Mouse (Mus musculus): ENCODE results near the gene Gipc2. TPM values are rescaled to one million over a fixed set of nuclear protein-coding genes. Genes with fewer than 3 reads are reported as not detected.
"Not testable (repeated sequence)": the region's sequence is repeated elsewhere in the genome, so short reads cannot be mapped to it uniquely, and the experiment has no call there.

Gipc2 gene
- polyA plus RNA-seq, 3 experiments from 2014 or later, result not detected

DNA sequence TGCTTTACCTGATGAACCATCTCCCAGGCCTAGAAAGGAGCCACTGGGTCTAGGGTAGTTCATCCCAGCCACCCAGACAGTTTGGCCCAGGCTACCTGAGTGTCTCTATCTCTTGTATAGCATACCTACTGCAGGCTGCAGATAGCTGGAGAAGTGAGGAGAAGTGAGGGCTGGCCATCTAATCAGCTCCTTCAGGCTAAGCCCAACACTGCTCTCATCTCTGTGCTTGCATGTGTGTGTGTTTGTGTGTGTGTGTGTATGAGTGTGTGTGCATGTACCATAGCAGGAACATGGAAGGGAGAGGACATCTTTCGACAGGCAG, 13.6 kb downstream of the Gipc2 start:
- no peak for ATAC-seq

DNA sequence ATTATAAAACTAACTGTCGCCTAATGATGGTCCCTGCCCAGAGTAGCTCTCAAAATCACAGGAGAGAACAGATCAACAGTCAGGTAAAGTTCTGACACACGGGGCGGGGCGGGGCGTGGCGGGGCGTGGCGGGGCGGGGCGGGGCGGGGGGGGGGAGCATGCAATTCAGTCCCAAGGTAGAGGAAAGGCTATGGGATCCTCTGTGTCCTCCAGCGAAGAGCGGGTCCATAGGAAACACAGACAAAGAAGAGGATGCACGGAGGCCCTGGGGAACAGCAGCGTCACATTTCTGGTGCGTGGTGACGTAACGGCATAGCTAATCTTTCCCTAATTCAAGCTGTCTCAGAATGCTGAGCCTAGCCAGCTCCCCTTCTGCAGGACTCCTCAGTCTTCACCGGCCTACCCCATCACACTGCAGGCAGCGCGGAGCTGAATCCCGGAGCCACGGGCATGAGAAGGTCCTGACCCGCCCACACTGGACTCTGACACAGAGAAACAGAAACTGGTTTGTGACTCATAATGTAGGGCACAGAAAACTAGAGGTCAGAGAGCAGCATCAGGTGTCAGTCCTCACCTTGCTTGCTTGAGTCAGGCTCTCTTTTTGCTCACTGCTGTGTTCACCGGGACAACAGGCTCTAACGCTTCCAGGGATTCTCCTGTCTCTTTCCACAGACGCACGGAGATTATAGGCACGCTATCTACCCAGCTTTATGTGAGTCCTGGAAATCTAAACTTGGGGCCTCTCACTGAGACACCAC, 14.1 kb downstream of the Gipc2 start:
- ATAC-seq, result no peak

DNA sequence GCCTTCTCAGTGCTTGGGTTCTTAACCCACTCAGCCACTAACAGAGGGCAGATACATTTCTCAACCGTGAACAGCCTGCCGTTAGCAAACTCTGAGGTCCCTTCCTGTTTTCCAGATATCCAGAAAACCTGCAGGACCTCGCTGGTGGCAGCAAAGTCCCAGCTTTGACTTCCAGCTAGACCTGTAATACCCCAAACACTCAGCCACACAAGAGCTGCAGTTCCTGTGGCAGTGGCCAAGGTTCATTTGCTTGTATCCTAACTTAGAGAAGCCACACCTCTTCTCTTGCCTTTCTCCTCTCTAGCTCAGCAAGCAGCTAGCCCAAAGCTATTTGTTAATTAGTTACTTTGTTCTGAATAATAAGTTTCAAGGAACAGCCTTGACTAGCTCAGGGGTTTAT, 16.2 kb downstream of the Gipc2 start:
- ATAC-seq, result no peak

DNA sequence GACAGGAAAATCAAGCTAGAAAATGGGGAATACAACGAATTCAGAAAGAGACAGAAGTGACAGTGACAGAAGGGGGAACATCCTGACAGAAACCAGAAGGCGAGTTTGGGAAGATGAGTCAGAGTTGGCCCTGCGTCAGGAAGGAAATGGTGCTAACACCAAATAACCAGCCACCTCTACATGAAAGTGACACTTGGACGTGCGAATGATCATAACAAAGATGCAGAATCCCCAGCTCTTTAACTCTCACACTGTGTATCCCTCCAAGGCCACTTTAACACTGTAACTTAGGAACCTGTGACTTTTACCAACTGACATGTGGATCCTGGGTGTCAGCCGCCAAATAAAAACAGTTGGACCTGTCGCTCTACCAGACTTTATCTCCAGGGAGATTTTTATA, 16.6 kb downstream of the Gipc2 start:
- no peak for ATAC-seq

DNA sequence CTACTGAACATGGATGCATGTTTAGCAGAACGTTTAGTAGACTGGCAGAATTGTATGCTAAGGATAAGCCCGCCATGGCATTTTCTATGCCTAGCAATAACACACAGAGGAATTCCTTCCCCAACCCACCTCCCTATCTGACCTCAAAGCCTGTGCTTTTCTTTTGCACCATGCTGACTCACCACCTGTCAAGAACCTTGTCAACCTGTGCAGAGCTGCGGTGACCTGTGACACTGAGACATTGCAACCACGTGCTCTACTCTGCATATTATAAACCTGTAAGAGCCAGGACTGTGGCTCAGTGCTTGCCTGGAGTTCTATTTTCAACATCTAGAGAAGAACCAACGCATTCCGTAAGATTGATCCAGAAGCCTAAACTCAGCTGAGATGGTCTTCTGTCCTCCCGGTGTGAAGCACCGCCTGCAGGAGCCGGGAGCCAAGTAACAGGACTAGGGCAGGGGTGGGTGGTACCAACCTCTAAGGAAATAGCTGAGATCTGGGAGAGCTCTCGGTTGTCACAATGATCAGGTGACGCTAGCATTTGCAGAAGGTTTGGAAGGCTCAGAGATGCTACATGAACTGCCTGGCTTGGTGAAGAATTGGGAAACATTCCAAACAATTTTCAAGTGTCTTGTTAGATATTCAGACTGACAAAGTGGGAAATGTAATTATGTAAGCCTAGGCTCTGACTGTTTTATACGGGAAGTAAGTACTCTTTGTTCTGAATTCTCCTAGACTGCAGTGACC, 18.8 kb downstream of the Gipc2 start:
- ATAC-seq, result no peak

DNA sequence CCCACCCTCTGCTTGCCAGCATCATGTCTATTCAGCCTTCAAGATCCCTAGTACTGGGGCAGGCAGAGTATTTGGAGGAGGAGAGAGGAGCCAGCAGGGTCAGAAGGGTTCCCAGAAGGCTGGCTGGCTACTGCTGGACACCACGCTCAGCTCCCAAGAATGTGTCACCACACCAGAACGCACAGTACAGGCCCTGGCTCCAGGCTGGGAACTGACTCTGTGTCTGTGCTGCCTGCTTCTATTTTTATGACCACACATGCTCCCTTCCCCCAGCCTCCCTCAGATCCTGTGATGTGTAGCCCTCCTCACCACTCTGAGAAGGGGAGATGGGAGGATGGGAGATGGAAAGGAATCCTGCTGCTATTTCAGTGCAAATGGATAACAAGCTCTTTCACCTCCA, 20.8 kb downstream of the Gipc2 start:
- ATAC-seq, result no peak

DNA sequence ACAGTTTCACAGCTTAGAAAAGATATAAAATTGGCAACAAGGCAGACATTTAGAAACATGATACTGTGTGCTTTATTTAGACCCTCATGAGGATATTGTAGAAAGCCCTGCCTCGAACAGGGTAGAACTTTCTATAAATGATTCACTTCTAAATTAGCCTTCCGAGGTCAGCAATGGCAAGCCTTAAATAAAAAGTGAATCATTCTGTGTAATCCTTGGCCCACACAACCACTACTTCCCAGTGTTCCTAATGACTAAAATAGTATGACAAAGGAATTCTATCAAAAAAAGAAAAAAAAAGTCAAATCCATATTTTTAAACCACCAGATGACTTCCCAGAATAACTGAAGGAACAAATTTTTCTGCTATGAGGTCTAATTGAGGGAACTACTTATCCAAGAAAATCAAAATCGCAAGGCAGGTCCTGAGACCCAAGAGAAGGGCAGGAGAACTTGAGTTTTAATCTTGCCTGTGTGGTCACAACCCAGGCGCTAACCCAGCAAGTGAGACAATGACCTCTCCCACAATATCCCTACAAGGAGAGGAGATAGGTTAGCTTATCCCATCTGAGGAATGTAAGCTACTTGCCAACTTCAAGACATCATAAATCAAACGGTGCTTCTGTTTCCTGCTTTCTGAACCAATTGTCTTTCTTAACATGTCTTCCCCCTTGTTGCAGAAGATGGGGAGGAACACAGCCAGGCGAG, 22.9 kb downstream of the Gipc2 start:
- no peak for ATAC-seq

DNA sequence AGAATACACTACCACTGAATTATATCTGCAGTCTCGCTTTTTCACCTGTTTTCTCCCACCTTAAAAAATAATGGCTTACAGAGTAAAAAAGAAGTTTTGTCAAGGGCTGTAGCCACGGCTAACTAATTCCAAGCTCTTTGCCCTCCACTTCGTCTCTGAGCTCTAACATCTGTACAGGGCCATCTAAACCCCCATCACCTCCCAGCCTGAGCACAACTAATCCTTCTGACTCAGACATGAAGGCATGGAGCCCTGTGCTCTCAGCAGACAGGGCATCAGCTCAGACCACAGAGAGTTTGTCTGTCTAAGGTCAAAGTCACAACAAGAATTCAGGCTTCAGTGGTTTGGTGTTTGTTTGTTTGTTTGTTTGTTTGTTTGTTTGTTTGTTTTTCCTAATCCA, 23.9 kb downstream of the Gipc2 start:
- no peak for ATAC-seq

DNA sequence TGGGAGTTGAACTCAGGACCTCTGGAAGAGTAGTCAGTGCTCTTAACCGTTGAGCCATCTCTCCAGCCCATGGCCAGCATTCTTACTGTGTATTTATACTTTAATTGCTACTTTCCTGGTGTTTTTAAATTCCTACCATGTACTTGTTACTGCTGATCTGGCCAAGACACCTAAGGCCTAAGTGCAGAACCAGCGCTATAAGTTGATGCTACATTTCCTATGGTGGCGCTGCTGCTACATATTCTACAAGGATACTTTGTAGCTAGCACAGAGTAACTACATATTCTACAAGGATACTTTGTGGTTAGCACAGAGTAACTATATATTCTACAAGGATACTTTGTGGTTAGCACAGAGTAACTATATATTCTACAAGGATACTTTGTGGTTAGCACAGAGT, 26.7 kb downstream of the Gipc2 start:
- not testable (repeated sequence) for ATAC-seq

DNA sequence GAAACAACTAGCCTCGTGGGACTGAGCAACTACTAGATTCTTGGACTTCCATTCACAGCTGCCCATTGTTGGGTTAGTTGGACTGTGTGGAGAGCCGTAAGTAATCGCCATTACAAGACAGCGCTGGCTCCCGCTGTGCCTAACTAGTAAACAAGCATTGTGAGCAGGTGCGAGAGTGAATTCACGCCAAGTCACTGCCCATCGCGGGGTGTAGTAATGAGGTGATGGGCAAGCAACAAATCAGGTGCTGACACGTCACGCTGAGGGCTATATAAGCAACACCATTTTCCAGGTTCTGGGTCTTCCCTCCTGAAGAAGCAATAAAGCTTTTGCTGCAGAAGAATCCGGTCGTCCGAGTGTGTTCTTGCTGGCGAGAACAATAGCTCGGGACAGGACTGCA, 29.9 kb downstream of the Gipc2 start:
- not testable (repeated sequence) for ATAC-seq

DNA sequence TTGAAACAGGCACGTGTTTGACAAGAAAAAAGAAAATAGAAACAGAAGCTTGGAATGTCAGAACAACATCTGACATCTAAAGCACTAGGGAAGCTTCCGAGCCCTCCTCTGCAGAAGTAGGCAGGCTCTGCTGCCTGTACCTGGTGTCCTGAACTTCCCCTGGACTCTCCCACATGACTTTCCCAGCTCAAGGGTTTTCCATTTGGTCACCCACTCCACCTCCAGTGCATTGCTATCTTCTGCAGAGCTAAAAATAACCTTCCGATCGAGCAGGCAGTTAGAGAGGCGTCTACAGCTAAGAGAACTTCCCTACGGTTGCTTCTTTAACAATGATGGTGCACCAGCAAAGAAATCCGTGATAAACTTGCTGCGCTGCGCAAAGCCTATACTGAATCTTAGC, 32.4 kb downstream of the Gipc2 start:
- ATAC-seq, result no peak

DNA sequence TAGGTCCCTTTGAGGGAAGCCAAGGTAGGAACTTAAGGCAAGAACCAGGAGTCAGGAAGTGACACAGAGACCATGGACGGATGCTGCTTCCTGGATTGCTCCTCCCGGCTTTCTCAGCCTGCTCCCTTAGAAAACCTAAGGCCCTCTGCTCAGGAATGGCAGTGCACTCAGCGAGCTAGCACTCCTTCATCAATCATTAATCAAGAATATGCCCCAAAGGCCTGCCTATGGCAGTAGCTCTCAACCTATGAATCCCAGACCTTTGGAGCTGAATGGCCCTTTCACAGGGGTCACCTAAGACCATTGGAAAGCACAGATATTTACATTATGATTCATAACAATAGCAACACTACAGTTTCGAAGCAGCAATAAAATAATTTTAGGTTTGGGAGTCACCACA, 35.1 kb downstream of the Gipc2 start:
- ATAC-seq, result no peak

DNA sequence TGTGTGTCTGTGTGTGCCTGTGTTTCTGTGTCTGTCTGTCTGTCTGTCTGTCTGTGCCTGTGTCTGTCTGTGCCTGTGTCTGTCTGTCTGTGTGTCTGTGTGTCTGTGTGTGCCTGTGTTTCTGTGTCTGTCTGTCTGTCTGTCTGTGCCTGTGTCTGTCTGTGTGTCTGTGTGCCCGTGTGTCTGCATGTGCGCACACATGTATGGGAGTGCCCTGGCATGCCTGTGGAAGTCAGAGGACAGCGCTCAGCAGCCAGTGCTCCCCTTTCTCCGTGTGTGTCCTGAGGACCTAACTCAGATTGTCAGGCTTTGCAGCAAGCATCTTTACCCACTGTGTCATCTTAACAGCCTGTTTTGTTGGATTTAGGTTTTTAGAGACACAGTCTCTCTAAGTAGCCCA, 36.6 kb downstream of the Gipc2 start:
- ATAC-seq, result not testable (repeated sequence)

DNA sequence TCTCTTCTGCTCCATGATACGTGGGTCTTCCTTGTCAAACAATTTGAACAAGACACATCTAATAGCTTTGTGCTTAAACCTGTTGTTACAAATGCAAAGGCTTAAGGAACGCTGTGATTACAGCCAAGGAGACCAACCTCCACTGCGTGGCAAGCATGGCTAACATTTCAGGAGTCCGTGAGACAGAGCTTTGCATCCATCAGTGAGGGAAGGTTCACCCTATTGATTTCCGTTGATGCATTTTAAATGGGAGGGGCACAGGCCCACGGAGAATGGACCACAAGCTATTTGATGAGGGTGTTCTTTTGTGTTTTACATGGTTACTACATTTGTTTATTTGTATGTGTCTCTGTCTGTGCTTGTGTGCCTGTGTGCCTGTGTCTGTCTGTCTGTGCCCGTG, 37.4 kb downstream of the Gipc2 start:
- ATAC-seq, result no peak

DNA sequence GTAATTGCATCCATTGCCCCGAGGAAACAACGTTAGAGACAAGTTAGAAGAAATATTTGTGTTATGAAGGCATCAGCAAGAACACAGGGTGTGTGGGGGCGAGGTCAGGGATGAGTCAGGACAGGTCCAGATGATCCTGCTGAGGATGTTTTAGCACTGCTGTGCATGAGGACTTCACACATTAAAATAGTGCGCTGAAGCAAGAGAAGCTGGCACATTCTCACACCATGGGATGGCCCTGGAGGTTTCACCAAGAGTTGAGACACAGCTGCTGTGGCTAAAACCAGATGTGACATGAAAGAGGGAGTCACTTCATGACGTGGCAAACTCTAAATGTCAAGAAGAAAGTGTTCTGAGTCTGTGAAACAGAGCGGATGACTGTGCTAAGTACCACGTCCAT, 38.9 kb downstream of the Gipc2 start:
- ATAC-seq, result no peak

DNA sequence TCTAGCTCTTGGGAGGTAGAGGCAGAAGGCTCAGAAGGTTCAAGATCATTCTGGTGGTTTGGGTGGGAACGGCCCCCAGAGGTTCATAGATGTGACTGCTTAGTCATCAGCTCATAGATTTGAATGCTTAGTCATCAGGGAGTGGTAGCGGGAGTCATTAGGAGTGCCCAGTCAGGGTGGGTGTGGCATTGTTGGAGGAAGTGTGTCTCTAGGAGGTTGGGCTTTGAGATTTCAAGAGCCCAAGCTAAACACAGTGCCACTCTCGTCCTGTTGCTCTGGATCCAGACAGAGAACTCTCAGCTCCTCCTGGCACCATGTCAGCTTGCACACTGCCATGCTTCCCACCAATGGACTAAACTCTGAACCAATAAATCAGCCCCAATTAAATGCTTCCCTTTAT, 43.3 kb downstream of the Gipc2 start:
- no peak for ATAC-seq

DNA sequence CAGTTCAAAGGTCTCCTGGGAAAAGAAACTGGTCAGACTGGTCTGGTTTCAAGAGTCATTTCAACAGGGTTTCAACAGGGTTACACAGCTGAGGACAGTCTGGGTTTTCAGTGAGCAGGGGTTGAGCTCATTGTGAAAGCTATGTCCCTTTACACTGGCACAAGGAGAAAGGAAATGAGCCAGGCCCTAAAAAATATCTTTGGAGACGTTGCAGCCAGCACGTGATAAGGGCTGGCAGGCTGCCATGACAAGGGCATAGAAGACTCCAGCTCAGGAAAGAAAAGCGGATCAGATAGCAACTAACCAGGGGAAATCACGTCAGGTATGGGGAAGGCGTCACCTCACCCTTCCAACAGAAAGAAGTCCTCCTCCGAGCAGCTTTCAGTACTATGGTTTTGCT, 43.9 kb downstream of the Gipc2 start:
- ATAC-seq, result no peak

DNA sequence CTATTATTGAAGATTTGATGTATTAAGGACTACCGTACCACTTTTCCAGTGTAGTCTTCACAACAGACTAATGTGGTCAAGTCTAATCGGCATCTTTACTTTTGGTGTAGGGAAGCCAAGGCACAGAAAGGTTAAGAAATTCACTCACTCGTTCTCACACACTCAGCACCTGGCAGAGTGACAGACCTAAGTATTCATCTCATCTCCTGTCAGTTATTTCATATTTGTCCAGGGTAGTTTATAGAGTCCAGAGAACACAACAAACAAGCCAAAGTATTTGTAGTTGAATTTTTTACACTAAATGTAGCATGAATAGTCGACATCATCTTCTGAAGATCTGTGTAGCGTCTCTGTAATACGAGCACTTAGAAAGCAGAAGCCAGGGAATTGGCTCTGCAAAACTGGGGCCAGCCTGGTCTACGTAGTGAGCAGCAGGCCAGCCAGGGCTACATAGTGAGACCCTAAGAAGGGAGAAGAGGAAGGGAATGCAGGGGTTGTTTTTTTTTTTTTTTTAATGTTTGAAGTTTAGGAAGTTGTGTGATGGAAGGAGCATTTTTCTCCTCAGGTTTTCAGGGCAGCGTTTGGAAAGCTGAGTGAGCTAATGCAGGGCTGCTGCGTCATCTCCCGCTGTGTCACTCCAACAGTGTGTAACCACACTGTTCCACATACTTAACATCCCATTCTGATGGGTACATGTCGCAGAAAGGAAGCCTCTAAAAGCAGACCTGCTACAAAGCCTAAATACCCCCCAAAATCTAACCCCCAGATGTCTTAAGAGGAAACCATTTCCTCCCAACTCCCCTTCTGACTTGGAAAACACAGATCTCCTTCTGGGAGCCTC, 44.6 kb downstream of the Gipc2 start:
- ATAC-seq, result no peak

DNA sequence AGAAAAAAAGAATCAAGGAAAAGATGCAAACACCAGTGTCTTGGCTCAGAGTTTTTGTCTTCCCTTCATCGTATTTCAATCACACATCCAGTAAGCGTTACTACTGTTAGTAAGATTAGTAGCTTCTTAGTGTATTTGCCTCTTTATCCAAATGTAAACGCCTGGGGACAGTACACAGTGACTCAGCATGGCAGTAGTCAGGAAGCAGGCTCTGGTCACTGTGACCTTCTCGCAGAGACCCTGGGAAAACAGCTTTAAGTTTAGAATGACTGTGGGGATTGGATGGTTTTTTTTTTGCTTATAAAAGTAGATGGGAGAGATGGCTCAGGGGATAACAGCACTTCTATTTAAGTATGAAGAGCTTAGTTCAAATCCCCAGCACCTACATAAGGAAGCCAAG, 46.0 kb downstream of the Gipc2 start:
- no peak for ATAC-seq

DNA sequence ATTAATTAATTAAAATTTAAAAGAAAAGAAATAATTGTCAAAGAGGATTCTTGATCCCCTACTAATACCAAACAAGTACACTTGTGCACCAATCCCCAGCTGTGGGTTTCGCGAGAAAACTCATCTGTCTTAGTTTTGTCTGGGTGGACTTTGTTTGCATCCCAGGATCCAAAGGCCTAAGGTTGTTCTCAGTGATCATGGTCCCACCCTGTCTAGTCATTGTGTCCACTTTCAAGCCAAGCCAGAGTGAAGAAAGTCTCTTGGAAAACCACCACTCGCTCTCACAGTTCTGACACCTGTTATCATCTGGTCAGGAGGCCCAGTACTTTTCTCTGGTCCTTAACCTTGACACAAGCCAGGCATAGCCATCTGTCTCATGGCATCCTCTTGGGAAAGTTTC, 48.1 kb downstream of the Gipc2 start:
- no peak for ATAC-seq

DNA sequence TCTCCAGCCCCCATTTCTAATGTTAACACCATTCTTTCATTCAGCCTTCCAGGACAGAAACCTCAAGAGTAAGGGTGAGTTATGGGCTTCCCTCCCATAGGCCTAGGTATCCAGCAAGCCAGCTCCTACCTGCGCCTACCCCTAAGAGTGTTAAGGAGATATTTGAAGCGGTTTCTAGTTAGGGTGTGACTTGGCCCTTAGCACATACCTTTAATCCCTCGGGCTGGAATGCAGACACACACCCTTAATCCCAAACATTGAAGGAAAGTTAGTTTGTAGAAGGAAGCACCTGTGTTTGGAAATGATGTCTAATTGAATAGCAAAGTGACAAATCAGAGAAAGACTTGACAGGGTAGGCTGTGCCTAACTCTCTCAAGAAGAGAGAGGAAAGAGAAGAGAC, 49.9 kb downstream of the Gipc2 start:
- ATAC-seq, result no peak

DNA sequence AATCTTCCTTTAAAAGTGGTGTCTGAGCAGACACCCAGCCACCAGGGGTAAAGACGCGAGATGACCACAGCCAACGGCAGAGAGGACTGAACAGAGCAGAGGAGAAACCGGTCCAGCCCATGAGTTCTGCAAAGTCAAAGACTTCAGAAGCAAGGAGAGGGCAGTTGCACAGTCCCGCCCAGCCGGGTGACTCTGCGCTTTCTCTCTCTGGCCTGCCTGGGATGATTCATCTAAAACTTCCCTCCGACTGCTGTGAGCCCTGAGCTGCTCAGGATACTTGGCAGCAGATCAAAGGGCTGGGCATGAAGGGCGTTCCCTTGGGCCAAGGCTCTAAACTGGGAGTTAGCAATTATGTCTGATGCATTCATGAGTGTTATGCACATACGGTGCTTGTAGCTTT, 51.2 kb downstream of the Gipc2 start:
- ATAC-seq, result no peak

DNA sequence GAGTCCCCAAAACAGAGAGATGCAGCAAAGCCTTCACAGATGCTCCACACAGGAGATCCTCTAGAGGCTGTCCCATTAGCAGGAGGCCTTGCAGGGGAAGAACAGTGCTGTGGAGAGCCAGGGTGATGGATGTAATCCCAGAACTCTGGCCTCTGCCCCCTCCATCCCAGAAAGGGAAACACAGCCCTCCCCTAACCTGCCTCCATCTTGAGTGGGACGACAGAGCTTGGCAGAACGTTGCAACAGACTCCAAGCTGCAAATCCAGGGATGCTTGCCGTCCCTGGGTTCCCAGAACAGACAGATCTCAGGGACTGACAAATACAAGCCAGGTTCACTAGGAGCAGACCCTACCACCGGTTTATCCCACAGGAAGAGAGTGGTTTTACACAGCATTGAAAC, 51.8 kb downstream of the Gipc2 start:
- ATAC-seq, result no peak

All from inflammation-experienced regulatory T-cells, adult 6 months (primary cell).